Mouse (Mus musculus): ENCODE data around the gene Nkiras2.

DNA sequence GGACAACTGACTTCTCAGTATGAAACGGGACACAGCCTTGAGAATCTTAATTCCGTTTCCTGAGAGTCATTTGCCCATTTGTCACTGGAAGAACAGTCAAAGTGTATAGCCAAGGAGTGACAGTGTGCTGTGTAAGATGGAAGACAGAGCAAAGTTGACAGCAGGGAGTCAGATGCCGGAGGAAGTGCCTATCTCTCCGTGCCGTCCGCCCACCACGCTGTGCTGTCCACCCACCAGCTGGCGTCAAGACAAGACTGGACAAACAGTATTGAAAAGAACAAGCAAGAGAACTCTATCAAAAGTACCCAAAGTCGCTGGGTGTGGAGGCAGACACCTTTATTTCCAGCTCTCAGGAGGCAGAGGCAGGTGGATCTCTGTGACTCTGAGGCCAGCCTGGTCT is 15.9 kb upstream of the Nkiras2 start:
- TF ChIP-seq CTCF (IDR thresholded peaks at IDR 0.05; ENCODE audit: low read depth, low read length), result no peak
- no peak for TF ChIP-seq POLR2AphosphoS5 (IDR thresholded peaks at IDR 0.05; ENCODE audit: insufficient replicate concordance, low read depth, low read length)
- no peak for TF ChIP-seq GATA1 (IDR thresholded peaks at IDR 0.05; ENCODE audit: borderline replicate concordance, low read length)
- no peak for TF ChIP-seq GATA2 (IDR thresholded peaks at IDR 0.05; ENCODE audit: borderline replicate concordance, low read depth, low read length)

All from G1E (cell line).